Mouse (Mus musculus): ENCODE measurements around the gene Gm44805. TPM values are rescaled to one million over a fixed set of nuclear protein-coding genes. Genes with fewer than 3 reads are reported as not detected.
"Not testable (repeated sequence)": the region's sequence is repeated elsewhere in the genome, so short reads cannot be mapped to it uniquely, and the experiment has no call there.

Gm44805 gene
- total and polyA plus RNA-seq, 2 experiments from 2014 or later, result not detected

DNA sequence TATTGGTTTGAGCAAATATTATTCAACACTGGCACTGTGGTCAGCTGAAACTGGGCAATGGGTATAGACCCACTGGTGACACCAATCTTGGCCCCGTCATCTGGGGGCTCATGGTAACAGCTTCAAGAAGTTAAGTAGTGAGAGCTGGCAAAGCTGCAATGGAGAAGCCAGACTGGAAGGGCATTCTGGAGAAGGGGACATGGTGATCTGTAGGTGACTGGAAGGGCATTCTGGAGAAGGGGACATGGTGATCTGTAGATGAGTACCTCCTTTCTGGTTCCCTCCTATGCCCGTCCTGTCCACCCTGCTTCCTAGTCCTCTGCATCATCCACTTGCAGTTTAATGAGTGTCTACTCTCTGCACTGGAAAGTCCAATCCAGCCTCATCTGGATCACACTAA, 7.4 kb upstream of the Gm44805 start:
- ATAC-seq (ENCODE audit: insufficient read depth, low read depth) (no peak), DNase-seq (ENCODE audit: low spot score) (no peak)
- no peak overlapping the region for H3K27ac ChIP-seq (ENCODE audit: low read depth)
- H3K27me3 ChIP-seq (ENCODE audit: control insufficient read depth, insufficient read depth, low read length), result no peaks in the 10 kb centered on the region
- TF ChIP-seq EP300 (IDR thresholded peaks at IDR 0.05; ENCODE audit: low read depth) (no peak), CTCF (IDR thresholded peaks at IDR 0.05; ENCODE audit: low read depth) (no peak)
- no peak overlapping the region for H3K9ac ChIP-seq (replicated peaks; ENCODE audit: low read depth, low read length)
- no peaks in the 10 kb centered on the region for H3K36me3 ChIP-seq (replicated peaks; ENCODE audit: control insufficient read depth, insufficient read depth, low read length)
- no peak overlapping the region for H3K4me3 ChIP-seq (ENCODE audit: low read depth, low read length)
- no peaks in the 10 kb centered on the region for H3K9me3 ChIP-seq (replicated peaks; ENCODE audit: control insufficient read depth, low read length)
- 87% methylated on average over 2 of the region's 2 CpGs for WGBS
- peaks cover 6% of the 10 kb centered on the region for H3K4me1 ChIP-seq (ENCODE audit: control insufficient read depth, insufficient read depth)
- H3K4me2 ChIP-seq (ENCODE audit: low read depth, low read length), result no peak overlapping the region

DNA sequence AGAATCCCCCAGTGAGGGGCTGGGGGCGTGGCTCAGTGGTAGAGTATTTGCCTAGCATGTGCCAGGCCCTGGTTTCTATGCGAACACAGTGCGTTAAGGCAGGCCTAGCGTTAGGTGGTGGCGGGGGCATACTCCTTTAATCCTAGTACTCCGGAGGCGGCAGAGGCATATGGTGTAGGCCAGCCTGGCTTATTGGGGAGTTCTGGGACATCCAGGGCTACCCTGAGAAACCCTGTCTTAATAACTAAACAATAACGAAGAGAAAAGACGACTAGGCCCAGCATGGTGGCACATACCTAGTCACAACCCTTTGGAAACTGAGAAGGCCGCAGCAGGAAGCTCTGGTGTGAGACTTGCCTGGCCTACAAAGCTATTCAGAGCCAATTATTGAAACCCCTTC, 6.9 kb upstream of the Gm44805 start:
- no peaks in the 10 kb centered on the region for H3K9me3 ChIP-seq (replicated peaks; ENCODE audit: control insufficient read depth, low read length)
- no peak overlapping the region for H3K4me3 ChIP-seq (ENCODE audit: low read depth, low read length)
- TF ChIP-seq CTCF (IDR thresholded peaks at IDR 0.05; ENCODE audit: low read depth), result no peak
- H3K4me1 ChIP-seq (ENCODE audit: control insufficient read depth, insufficient read depth), result peaks cover 1% of the 10 kb centered on the region
- no peak overlapping the region for H3K9ac ChIP-seq (replicated peaks; ENCODE audit: low read depth, low read length)
- DNase-seq (ENCODE audit: low spot score) (no peak), ATAC-seq (ENCODE audit: insufficient read depth, low read depth) (no peak)
- H3K27ac ChIP-seq (ENCODE audit: low read depth), result no peak overlapping the region
- 92% methylated on average over 10 of the region's 10 CpGs for WGBS
- no peaks in the 10 kb centered on the region for H3K36me3 ChIP-seq (replicated peaks; ENCODE audit: control insufficient read depth, insufficient read depth, low read length)
- no peak overlapping the region for H3K4me2 ChIP-seq (ENCODE audit: low read depth, low read length)
- H3K27me3 ChIP-seq (ENCODE audit: control insufficient read depth, insufficient read depth, low read length), result no peaks in the 10 kb centered on the region

DNA sequence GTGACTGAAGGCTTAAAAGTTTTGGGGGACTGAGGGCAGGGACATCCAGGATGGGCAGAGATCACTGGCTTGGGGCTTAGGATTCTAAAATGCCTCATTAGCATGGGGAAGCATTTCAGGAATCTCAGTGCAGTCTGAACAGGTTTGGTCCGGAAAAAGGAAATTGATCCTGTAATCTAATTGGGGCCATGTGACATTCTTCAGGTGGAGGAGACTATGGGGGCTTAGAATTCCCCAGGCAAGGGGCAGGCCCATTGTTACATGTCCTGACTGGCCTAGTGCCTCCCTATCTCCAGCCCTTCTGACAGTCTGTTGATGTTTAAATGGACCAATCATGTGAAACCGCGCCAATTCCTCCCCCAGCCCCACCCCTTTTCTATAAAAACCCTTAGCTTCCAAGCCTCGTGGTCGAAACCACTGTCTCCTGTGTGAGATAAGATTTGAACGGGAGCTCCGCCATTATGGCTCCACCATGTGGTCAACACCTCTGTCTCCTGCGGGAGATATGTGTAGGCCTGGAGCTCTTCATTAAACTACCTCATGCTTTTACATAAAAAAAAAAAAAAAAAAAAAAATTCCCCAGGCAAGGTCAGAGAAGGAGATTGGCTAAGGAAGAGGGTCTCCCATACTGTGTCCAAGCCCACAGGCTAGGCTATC, 5.8 kb upstream of the Gm44805 start:
- WGBS, result 39% methylated on average over 8 of the region's 8 CpGs
- not testable (repeated sequence) for H3K4me3 ChIP-seq (ENCODE audit: low read depth, low read length)

DNA sequence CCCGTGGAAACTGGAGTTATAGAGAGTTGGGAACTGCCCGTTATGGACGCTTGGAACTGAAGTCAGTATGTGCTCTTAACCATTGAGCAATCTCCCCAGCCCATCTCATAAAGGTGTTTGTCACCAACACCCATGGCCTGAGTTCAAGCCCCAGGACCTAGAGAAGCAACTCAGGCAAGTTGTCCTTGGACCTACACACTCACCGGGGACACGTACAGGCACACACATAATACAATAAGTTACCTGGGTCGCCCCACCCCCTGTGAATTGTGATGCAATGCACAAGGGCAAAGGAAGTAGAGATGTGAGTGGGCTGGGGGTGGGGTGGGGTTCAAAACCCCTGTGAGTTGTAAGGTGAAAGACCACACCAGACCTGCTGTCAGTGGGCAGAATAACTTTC, 5.3 kb upstream of the Gm44805 start:
- no peak overlapping the region for H3K27ac ChIP-seq (ENCODE audit: low read depth)
- no peak overlapping the region for H3K9ac ChIP-seq (replicated peaks; ENCODE audit: low read depth, low read length)
- TF ChIP-seq EP300 (IDR thresholded peaks at IDR 0.05; ENCODE audit: low read depth) (no peak), CTCF (IDR thresholded peaks at IDR 0.05; ENCODE audit: low read depth) (no peak)
- H3K27me3 ChIP-seq (ENCODE audit: control insufficient read depth, insufficient read depth, low read length), result no peaks in the 10 kb centered on the region
- H3K9me3 ChIP-seq (replicated peaks; ENCODE audit: control insufficient read depth, low read length), result no peaks in the 10 kb centered on the region
- H3K4me3 ChIP-seq (ENCODE audit: low read depth, low read length), result no peak overlapping the region
- DNase-seq (ENCODE audit: low spot score) (no peak), ATAC-seq (ENCODE audit: insufficient read depth, low read depth) (no peak)
- H3K36me3 ChIP-seq (replicated peaks; ENCODE audit: control insufficient read depth, insufficient read depth, low read length), result no peaks in the 10 kb centered on the region
- 84% methylated on average over 6 of the region's 6 CpGs for WGBS
- no peaks in the 10 kb centered on the region for H3K4me1 ChIP-seq (ENCODE audit: control insufficient read depth, insufficient read depth)
- H3K4me2 ChIP-seq (ENCODE audit: low read depth, low read length), result no peak overlapping the region

More for the DNA sequence above, 5.8 kb upstream of the Gm44805 start:
- not testable (repeated sequence) for H3K36me3 ChIP-seq (replicated peaks; ENCODE audit: control insufficient read depth, insufficient read depth, low read length); H3K27me3 ChIP-seq (ENCODE audit: control insufficient read depth, insufficient read depth, low read length); H3K9me3 ChIP-seq (replicated peaks; ENCODE audit: control insufficient read depth, low read length); H3K27ac ChIP-seq (ENCODE audit: low read depth); H3K4me2 ChIP-seq (ENCODE audit: low read depth, low read length); ATAC-seq (ENCODE audit: insufficient read depth, low read depth); DNase-seq (ENCODE audit: low spot score); H3K4me1 ChIP-seq (ENCODE audit: control insufficient read depth, insufficient read depth); H3K9ac ChIP-seq (replicated peaks; ENCODE audit: low read depth, low read length)

DNA sequence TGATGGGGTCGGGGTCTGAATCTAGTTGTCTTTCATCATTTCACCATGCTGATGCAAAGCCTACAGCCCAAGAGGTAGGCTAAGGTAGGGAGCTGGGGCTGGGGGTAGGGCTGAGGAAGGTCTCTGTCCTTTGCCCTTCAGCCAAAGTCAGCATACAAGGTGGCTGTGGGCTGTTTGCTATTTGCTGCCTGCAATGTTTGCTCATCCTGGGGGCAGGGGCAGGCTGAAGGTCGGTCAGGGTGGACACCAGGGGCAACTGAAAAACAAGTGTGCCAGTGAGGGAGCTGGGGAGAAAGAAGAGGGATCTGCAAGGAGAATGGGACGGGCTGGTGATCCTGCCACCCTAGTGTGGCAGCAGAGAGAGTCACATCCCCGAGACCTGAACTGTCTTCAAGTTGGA, 4.2 kb upstream of the Gm44805 start:
- H3K4me1 ChIP-seq (ENCODE audit: control insufficient read depth, insufficient read depth), result 0 out of 2 replicates have a peak, but pooled peaks cover 2% of the 10 kb centered on the region
- H3K4me2 ChIP-seq (ENCODE audit: low read depth, low read length), result no peak overlapping the region
- no peak overlapping the region for H3K27ac ChIP-seq (ENCODE audit: low read depth)
- H3K9ac ChIP-seq (replicated peaks; ENCODE audit: low read depth, low read length), result no peak overlapping the region
- no peaks in the 10 kb centered on the region for H3K9me3 ChIP-seq (replicated peaks; ENCODE audit: control insufficient read depth, low read length)
- ATAC-seq (ENCODE audit: insufficient read depth, low read depth), result no peak
- no peak for DNase-seq (ENCODE audit: low spot score)
- no peaks in the 10 kb centered on the region for H3K36me3 ChIP-seq (replicated peaks; ENCODE audit: control insufficient read depth, insufficient read depth, low read length)
- H3K4me3 ChIP-seq (ENCODE audit: low read depth, low read length), result no peak overlapping the region
- WGBS, result 59% methylated on average over 4 of the region's 4 CpGs
- no peaks in the 10 kb centered on the region for H3K27me3 ChIP-seq (ENCODE audit: control insufficient read depth, insufficient read depth, low read length)
- TF ChIP-seq CTCF (IDR thresholded peaks at IDR 0.05; ENCODE audit: low read depth) (no peak), EP300 (IDR thresholded peaks at IDR 0.05; ENCODE audit: low read depth) (no peak)

DNA sequence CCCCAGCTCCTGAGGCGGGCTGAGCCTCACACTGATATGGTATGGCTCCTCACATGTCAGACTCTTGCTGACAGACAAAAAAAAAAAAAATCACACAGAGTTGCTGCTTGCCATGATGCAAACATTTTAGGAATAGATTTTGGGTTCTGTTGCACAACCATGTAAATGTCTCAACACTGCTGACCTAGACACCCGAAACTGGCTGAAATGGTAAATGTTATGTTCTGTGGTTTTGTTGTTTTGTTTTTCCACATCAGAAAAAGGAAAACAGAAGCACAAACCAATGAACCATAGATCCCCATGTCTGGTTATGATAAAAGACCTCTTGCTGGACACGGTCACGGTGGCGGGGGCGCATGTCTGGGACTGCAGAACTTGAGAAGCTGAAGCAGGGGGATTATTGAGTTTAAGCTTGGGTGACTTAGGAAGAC, 2.6 kb upstream of the Gm44805 start:
- ATAC-seq (ENCODE audit: insufficient read depth, low read depth), result no peak
- DNase-seq (ENCODE audit: low spot score), result no peak
- Histone ChIP-seq H3K9ac (replicated peaks; ENCODE audit: low read depth, low read length) (no peak overlapping the region), H3K27me3 (ENCODE audit: control insufficient read depth, insufficient read depth, low read length) (no peaks in the 10 kb centered on the region), H3K9me3 (replicated peaks; ENCODE audit: control insufficient read depth, low read length) (no peaks in the 10 kb centered on the region), H3K27ac (ENCODE audit: low read depth) (no peak overlapping the region), H3K4me1 (ENCODE audit: control insufficient read depth, insufficient read depth) (0 out of 2 replicates have a peak, but pooled peaks cover 2% of the 10 kb centered on the region), H3K36me3 (replicated peaks; ENCODE audit: control insufficient read depth, insufficient read depth, low read length) (no peaks in the 10 kb centered on the region), H3K4me2 (ENCODE audit: low read depth, low read length) (no peak overlapping the region), H3K4me3 (ENCODE audit: low read depth, low read length) (no peak overlapping the region)
- 80% methylated on average over 6 of the region's 6 CpGs for WGBS
- TF ChIP-seq CTCF (IDR thresholded peaks at IDR 0.05; ENCODE audit: low read depth), result no peak
- TF ChIP-seq EP300 (IDR thresholded peaks at IDR 0.05; ENCODE audit: low read depth), result no peak

Measured in heart, postnatal 0 days (tissue).